Mouse (Mus musculus) neural tube, embryonic 15.5 days (tissue): ENCODE results near the gene Accsl. TPM values are rescaled to one million over a fixed set of nuclear protein-coding genes. Genes with fewer than 3 reads are reported as not detected.
A peak's percentile ranks its signal among the peaks of the same experiment; 100 is the strongest.

ENCODE experiments used
- ATAC-seq: fragments of 200-750 bp; cut with Nextera tagmentation; 2 replicates; pipeline ENCODE4 v1.8.0; 2017; ENCODE audit warnings: mild to moderate bottlenecking, moderate TSS enrichment, moderate library complexity; ENCODE audit not compliant: low FRiP score
- H3K27ac ChIP-seq: fragments of 300-500 bp; sonication (generic); replicated peaks from 2 replicates; pipeline ENCODE4 v1.5.1; 2015; ENCODE audit warnings: mild to moderate bottlenecking, inconsistent platforms
- H3K27me3 ChIP-seq: fragments of 300-500 bp; sonication (generic); replicated peaks from 2 replicates; pipeline ENCODE4 v1.6.1; 2015; ENCODE audit warnings: inconsistent platforms
- H3K36me3 ChIP-seq: fragments of 300-500 bp; sonication (generic); 2 replicates; pipeline ENCODE4 v1.6.1; 2015; ENCODE audit warnings: inconsistent platforms
- H3K4me1 ChIP-seq: fragments of 300-500 bp; sonication (generic); 2 replicates; pipeline ENCODE4 v1.6.1; 2015; ENCODE audit warnings: inconsistent platforms
- H3K4me2 ChIP-seq: fragments of 300-500 bp; sonication (generic); 2 replicates; pipeline ENCODE4 v1.6.1; 2015; ENCODE audit warnings: inconsistent platforms, mild to moderate bottlenecking, moderate library complexity
- H3K4me3 ChIP-seq: fragments of 300-500 bp; sonication (generic); replicated peaks from 2 replicates; pipeline ENCODE4 v1.5.1; 2015; ENCODE audit warnings: mild to moderate bottlenecking, inconsistent platforms
- H3K9ac ChIP-seq: fragments of 300-500 bp; sonication (generic); replicated peaks from 2 replicates; pipeline ENCODE4 v1.6.1; 2015; ENCODE audit warnings: mild to moderate bottlenecking, inconsistent platforms
- H3K9me3 ChIP-seq: fragments of 300-500 bp; sonication (generic); replicated peaks from 2 replicates; pipeline ENCODE4 v1.6.1; 2016; ENCODE audit warnings: inconsistent platforms
- WGBS: fragments of 180-500 bp; shearing (Covaris S2); methylation state at CpG from one replicate; pipeline ENCODE4 v1.1.7; 2015; ENCODE audit warnings: mixed read lengths; 5-methylcytosine and 5-hydroxymethylcytosine counted together
- polyA plus RNA-seq: library from polyadenylated mRNA; unstranded; fragments of >200 nt; fragmentation: Nextera tagmentation; extraction: Ambion mirVana; gene quantifications from 2 replicates; pipeline ENCODE4 v1.2.1, GENCODE M21; 2015

The Accsl gene
- polyA plus RNA-seq, 1 experiment from 2014 or later = 0.37 TPM

DNA sequence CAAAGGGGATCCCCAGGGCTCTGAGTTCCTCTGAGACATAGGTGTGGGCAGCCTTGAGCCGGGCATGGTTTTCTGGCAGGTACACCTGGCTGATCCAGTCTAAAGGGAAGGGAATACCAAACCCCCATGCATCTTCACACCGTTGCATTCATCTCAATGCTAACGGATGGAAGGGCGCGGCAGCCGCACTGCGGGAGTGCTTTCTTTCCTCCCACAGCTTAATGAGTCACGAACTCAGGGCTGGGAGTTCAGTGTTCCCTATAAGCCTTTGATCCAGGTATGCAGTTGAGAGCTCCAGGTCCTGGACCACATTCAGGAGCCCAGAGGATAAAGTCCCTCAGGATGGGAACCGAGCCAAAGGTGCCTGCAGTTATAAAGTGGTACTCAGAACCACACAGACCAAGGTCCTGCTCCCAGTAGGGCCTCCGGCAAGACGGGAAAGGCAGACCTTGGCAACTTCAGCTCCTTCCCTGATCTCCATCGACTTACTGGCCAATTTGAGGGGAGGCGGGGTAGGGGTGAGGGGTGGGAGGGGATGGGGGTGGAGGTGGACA lies 32.6 kb downstream of the Accsl start:
- Histone ChIP-seq H3K9ac (no peak overlapping the region), H3K4me3 (no peak overlapping the region), H3K9me3 (no peaks in the 10 kb centered on the region), H3K4me2 (no peak overlapping the region), H3K4me1 (no peaks in the 10 kb centered on the region), H3K27ac (no peak overlapping the region), H3K27me3 (no peaks in the 10 kb centered on the region), H3K36me3 (peaks cover 37% of the 10 kb centered on the region)
- WGBS = 68% methylated on average over 13 of the region's 13 CpGs
- no peak for ATAC-seq

DNA sequence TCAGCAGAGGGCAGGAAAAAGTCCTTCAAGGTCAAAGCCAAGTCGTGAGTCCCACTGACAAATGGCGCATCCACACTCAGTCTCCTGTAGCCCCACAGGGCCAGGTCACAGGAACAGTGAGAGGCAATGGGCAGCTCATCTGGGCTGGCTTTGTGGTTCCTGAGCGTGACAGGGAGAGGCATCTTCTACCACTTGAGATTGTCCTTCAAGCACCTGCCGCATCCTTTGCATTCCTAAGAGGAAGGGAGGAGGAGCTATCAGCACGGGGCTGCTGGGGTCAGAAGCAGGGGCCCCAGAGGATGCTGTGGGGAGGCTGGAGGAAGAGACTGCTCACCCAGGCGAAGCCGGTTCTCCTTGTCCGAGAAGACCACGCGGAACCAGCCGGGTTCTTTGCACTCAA lies 33.4 kb downstream of the Accsl start:
- 85% methylated on average over 11 of the region's 11 CpGs for WGBS
- H3K9me3 ChIP-seq = no peaks in the 10 kb centered on the region
- H3K36me3 ChIP-seq = peaks cover 30% of the 10 kb centered on the region
- no peaks in the 10 kb centered on the region for H3K4me1 ChIP-seq
- H3K4me2 ChIP-seq = no peak overlapping the region
- no peak overlapping the region for H3K4me3 ChIP-seq
- H3K27ac ChIP-seq = no peak overlapping the region
- H3K27me3 ChIP-seq = no peaks in the 10 kb centered on the region
- no peak overlapping the region for H3K9ac ChIP-seq
- ATAC-seq = no peak

DNA sequence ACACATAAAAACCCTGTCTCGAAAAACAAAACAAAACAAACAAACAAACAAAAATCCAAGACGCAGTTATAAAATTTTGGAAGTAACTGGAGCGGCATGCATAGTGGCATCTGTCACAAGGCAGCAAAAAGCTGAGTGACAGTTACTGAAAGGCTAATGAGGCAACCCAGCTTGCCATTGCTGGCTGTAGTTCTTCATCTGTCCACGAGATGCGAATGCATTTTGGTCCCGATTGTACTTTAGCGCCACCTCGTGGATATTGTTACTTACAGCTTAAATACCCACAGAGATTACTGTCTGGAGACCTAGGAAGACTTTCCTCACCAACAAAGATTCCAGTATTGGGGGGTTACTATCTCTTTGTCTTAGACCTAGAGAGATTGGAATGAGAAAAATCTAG lies 45.4 kb downstream of the Accsl start:
- no peaks in the 10 kb centered on the region for H3K27me3 ChIP-seq
- H3K36me3 ChIP-seq = peaks cover 13% of the 10 kb centered on the region
- ATAC-seq = no peak
- no peaks in the 10 kb centered on the region for H3K9me3 ChIP-seq
- WGBS = 17% methylated on average over 8 of the region's 8 CpGs
- H3K9ac ChIP-seq = no peak overlapping the region
- H3K4me3 ChIP-seq = no peak overlapping the region
- no peak overlapping the region for H3K4me2 ChIP-seq
- no peak overlapping the region for H3K27ac ChIP-seq
- peaks cover 26% of the 10 kb centered on the region for H3K4me1 ChIP-seq

DNA sequence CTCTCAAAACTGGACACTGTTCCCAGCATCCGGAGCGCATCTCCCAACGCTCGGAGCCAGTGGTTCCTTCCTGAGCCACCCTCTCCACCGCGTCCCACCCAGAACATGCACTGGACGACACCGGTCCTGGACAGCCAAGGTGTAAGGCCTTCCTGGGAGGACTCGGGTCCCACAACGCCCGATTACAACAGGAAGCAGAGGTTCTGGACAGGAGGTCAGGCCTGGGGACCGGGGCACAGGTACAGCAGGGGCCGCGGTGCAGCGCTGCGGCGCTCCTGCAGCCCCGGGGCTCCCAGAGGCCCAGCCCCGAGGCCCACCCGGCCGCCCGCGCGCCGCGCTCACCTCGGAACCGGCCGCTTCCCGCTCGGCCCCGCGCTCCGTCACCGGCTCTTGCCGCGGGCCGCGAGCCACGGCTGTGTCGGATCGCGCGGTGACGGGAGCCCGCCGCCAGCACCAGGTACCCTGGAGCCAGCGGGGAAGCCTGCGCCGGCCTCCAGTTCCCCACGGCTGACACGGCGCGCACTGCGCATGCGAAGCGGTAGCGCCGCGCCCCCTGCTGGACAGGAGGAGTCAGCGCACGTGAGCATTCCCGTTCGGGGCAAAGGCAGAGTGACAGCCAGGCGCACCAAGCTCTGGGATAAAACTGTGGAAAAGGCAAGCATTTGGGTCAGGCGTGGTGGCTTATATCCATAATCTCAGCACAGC lies 46.8 kb downstream of the Accsl start, which contains the start of gene Ext2:
Gene Ext2 (minus strand): TSS at position 524 of the 705 bp plus-strand sequence.
- H3K36me3 ChIP-seq = peaks cover 13% of the 10 kb centered on the region
- H3K4me2 ChIP-seq = peak within 1 kb of the TSS; percentile 74
- no peaks in the 10 kb centered on the region for H3K9me3 ChIP-seq
- peak within 1 kb of the TSS; percentile 76 for H3K4me3 ChIP-seq
- peak within 1 kb of the TSS; percentile 93 for H3K9ac ChIP-seq
- peaks cover 31% of the 10 kb centered on the region for H3K4me1 ChIP-seq
- ATAC-seq = peak; percentile 92
- H3K27me3 ChIP-seq = no peaks in the 10 kb centered on the region
- peak within 1 kb of the TSS; percentile 61 for H3K27ac ChIP-seq
- 2% methylated on average over 65 of the region's 66 CpGs for WGBS

DNA sequence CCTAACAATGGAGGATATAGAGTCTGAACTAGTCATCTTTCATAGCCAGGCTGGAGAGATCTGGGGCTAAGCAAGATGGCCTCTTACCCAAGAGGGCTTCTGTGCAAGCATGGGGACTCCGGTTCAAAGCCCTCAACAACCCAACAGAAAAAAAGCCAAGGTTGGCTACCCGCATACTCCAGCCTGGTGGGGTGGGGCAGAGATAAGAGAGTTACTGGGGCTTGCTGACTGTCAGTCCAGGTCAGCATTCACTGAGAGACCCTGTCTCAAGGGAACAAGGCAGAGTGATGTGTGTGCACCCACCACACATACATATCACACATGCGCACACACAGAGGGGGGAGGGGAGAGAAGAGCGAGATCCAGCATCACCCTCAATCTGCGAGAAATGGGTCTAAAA lies 51.2 kb downstream of the Accsl start:
- Histone ChIP-seq H3K27ac (no peak overlapping the region), H3K4me3 (no peak overlapping the region), H3K9me3 (no peaks in the 10 kb centered on the region), H3K36me3 (peaks cover 22% of the 10 kb centered on the region), H3K4me1 (peaks cover 31% of the 10 kb centered on the region), H3K4me2 (no peak overlapping the region), H3K27me3 (no peaks in the 10 kb centered on the region), H3K9ac (no peak overlapping the region)
- WGBS = 96% methylated on average over 5 of the region's 5 CpGs
- ATAC-seq = no peak

DNA sequence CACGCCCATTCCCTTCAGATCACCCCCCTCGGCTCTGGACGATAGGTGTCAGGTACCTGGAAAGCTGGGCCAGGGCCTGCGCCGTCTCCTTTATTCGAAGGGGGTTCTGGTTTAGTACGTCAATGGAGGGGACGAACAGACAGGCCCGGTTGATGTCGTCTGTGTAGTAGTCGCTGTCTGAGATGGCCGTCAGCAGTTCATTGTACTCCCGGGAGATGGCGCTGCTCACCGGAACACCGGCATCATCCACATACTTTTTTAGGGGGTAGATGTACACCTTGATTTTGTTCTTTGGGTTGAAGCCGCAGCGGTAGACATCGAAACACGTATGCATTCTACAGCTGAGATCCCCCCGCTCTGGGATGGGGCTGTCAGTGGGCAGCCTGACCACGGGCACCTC lies 55.6 kb downstream of the Accsl start:
- Histone ChIP-seq H3K36me3 (peaks cover 38% of the 10 kb centered on the region), H3K9me3 (no peaks in the 10 kb centered on the region), H3K27ac (no peak overlapping the region), H3K4me1 (0 out of 2 replicates have a peak, but pooled peaks cover 3% of the 10 kb centered on the region), H3K9ac (no peak overlapping the region), H3K4me3 (no peak overlapping the region), H3K27me3 (no peaks in the 10 kb centered on the region), H3K4me2 (no peak overlapping the region)
- 93% methylated on average over 22 of the region's 22 CpGs for WGBS
- no peak for ATAC-seq

DNA sequence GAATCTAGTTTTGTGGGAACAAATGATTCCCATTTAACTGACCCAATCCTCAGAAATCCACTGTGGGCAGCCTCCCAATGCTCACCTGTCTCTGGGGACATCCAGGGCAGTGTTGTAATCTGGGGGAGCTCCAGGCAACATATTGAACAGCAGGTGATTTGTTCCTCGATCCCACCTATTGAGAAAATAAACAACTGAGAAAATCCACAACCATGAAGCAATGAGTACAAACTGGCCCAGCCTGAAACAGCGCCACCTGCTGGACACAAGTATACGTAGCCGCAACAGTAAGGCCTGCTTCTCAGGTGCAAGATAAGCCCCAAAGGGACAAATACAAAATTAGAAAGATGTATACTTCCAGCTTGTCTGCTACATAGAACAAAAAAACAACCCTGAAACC lies 57.1 kb downstream of the Accsl start:
- H3K27me3 ChIP-seq = no peaks in the 10 kb centered on the region
- H3K36me3 ChIP-seq = peaks cover 53% of the 10 kb centered on the region
- H3K27ac ChIP-seq = no peak overlapping the region
- no peak for ATAC-seq
- no peak overlapping the region for H3K4me2 ChIP-seq
- no peaks in the 10 kb centered on the region for H3K9me3 ChIP-seq
- no peaks in the 10 kb centered on the region for H3K4me1 ChIP-seq
- 30% methylated on average over 4 of the region's 4 CpGs for WGBS
- H3K4me3 ChIP-seq = no peak overlapping the region
- no peak overlapping the region for H3K9ac ChIP-seq

DNA sequence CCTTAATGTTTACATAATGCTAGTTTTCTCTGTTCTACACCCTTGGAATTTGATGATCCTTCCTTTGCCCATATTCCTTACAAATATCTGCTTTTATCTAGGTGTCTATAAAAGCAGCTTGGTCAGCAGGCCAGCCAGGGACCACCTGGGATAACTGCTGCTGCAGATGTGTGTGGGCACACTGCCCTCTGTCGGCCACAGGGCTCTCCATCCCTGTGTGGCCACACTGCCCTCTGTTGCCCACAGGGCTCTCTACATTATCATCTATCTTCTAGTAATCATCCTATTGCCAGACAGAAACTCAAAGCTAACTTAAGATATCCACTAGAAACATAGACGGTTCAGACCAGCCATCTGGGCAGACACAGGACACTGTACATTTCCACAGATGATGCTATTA lies 59.0 kb downstream of the Accsl start:
- H3K4me3 ChIP-seq = no peak overlapping the region
- no peak for ATAC-seq
- H3K9ac ChIP-seq = no peak overlapping the region
- no peaks in the 10 kb centered on the region for H3K27me3 ChIP-seq
- WGBS = 10% methylated on average over 2 of the region's 2 CpGs
- H3K36me3 ChIP-seq = peaks cover 69% of the 10 kb centered on the region
- H3K4me2 ChIP-seq = no peak overlapping the region
- H3K9me3 ChIP-seq = no peaks in the 10 kb centered on the region
- no peak overlapping the region for H3K27ac ChIP-seq
- H3K4me1 ChIP-seq = no peaks in the 10 kb centered on the region

DNA sequence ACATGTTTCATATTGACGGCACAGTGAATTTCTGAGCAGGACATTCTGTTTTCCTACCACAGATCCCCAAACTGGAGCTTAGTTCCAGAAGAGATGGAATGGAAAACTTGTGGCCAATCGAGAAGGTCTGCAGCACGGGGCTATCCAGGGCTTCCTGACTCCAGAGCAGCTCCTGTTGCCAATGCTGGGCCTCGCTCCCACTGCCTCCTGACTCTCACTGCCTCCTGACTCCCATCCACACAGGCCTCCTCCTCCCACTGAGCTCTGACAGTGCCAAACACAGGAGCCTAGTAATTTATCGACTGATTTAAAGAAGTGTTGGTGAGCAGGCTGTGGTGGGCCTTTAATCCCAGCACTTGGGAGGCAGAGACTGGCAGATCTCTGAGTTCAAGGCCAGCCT lies 60.9 kb downstream of the Accsl start:
- no peak overlapping the region for H3K4me2 ChIP-seq
- H3K36me3 ChIP-seq = peaks cover 73% of the 10 kb centered on the region
- no peak overlapping the region for H3K9ac ChIP-seq
- no peaks in the 10 kb centered on the region for H3K4me1 ChIP-seq
- no peak for ATAC-seq
- H3K27me3 ChIP-seq = no peaks in the 10 kb centered on the region
- WGBS = 85% methylated on average over 5 of the region's 5 CpGs
- no peaks in the 10 kb centered on the region for H3K9me3 ChIP-seq
- no peak overlapping the region for H3K27ac ChIP-seq
- H3K4me3 ChIP-seq = no peak overlapping the region

DNA sequence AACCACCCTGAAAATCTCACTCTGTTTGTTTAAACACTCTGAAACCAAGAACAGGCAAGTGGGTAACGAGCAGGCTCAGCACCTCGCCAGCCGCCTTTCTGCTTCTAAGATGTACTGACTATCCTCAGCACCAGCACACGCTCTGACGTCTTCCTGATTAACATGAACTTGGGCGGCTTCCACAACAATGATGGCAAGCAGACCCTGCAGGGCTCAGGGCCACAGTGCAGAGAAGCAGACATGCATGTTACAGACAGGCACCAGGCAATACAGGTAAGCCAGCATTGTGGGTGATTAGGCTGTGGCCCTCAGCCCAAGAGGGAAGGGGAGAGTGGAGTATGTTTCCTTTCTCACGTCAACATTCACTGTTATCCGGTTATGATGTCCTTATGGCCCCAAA lies 61.5 kb downstream of the Accsl start:
- Histone ChIP-seq H3K4me1 (no peaks in the 10 kb centered on the region), H3K9ac (no peak overlapping the region), H3K4me2 (no peak overlapping the region), H3K36me3 (peaks cover 72% of the 10 kb centered on the region), H3K27ac (no peak overlapping the region), H3K4me3 (no peak overlapping the region), H3K27me3 (no peaks in the 10 kb centered on the region), H3K9me3 (no peaks in the 10 kb centered on the region)
- ATAC-seq = no peak
- 87% methylated on average over 8 of the region's 8 CpGs for WGBS

DNA sequence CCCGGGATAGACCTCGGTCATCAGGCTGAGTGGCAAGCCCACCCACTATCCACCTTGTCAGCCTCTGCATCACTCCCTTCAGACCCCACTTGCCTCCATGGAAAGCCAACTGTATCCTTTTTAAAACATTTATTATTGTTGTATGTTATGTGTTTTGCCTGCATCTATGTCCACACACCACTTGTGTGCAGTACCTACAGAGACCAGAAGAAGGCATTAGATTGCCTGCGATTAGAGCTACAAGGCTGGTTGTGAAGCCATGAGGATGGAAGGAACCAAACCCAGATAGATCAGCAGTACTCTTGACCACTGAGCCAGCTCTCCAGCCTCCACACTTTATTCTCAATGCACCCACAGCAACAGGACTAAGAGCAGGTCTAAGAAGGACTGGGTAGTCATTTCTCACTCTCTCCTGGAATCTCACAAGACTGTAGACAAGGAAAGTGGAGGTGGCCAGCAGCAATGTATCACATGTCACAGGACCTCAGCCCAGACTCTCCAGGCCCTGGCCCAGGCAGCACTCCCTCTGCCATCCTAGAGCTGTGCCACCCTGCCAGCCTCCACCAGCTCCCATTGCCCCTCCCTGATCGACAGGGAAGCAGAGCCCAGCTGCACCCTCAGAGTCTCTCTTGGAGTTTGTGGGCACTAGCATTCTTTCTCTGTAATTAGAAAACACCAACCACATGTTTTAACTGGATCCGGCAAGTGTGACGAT lies 62.3 kb downstream of the Accsl start:
- no peak overlapping the region for H3K27ac ChIP-seq
- no peak for ATAC-seq
- H3K4me2 ChIP-seq = no peak overlapping the region
- no peaks in the 10 kb centered on the region for H3K9me3 ChIP-seq
- H3K9ac ChIP-seq = no peak overlapping the region
- peaks cover 72% of the 10 kb centered on the region for H3K36me3 ChIP-seq
- no peak overlapping the region for H3K4me3 ChIP-seq
- H3K4me1 ChIP-seq = no peaks in the 10 kb centered on the region
- WGBS = 97% methylated on average over 6 of the region's 6 CpGs
- H3K27me3 ChIP-seq = no peaks in the 10 kb centered on the region

DNA sequence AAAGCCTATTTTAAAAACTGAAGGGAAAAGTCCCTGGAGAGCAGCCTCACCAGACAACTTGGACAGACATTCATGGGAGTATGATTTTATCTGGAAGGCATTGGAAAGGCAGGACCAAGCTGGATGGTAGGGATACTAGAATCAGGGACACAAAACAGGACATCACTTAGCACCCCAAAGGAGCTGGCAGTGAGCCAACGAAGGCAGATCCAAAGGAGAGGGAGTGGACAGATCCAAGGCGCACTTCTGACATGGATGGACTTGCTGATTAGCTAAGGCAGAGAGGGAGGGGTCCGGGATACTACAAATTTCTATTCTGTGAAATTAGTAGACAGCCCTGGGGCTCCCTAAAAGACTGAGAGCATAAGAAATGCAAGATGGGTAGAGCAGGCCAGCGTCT lies 63.4 kb downstream of the Accsl start:
- Histone ChIP-seq H3K36me3 (peaks cover 70% of the 10 kb centered on the region), H3K4me3 (no peak overlapping the region), H3K9me3 (no peaks in the 10 kb centered on the region), H3K4me1 (no peaks in the 10 kb centered on the region), H3K4me2 (no peak overlapping the region), H3K27me3 (no peaks in the 10 kb centered on the region), H3K27ac (no peak overlapping the region), H3K9ac (no peak overlapping the region)
- no peak for ATAC-seq
- 90% methylated on average over 4 of the region's 4 CpGs for WGBS
